Mouse (Mus musculus) midbrain, embryonic 15.5 days (tissue): ENCODE measurements around the gene Pusl1. TPM values are rescaled to one million over a fixed set of nuclear protein-coding genes. Genes with fewer than 3 reads are reported as not detected.

ENCODE experiments used
- ATAC-seq: fragments of 200-750 bp; cut with Nextera tagmentation; replicated peaks from 2 replicates; pipeline ENCODE4 v1.8.0; 2017; ENCODE audit warnings: moderate TSS enrichment
- H3K27ac ChIP-seq: fragments of 300-500 bp; sonication (generic); 2 replicates; pipeline ENCODE4 v1.5.1; 2015; ENCODE audit warnings: mild to moderate bottlenecking, inconsistent platforms
- H3K27me3 ChIP-seq: fragments of 300-500 bp; sonication (generic); replicated peaks from 2 replicates; pipeline ENCODE4 v1.6.1; 2015; ENCODE audit warnings: inconsistent platforms
- H3K36me3 ChIP-seq: fragments of 300-500 bp; sonication (generic); replicated peaks from 2 replicates; pipeline ENCODE4 v1.6.1; 2015; ENCODE audit warnings: inconsistent platforms
- H3K4me1 ChIP-seq: fragments of 300-500 bp; sonication (generic); 2 replicates; pipeline ENCODE4 v1.6.1; 2015; ENCODE audit warnings: inconsistent platforms
- H3K4me2 ChIP-seq: fragments of 300-500 bp; sonication (generic); 2 replicates; pipeline ENCODE4 v1.6.1; 2015; ENCODE audit warnings: inconsistent platforms, mild to moderate bottlenecking, moderate library complexity
- H3K4me3 ChIP-seq: fragments of 300-500 bp; sonication (generic); 2 replicates; pipeline ENCODE4 v1.5.1; 2015; ENCODE audit warnings: mild to moderate bottlenecking, inconsistent platforms
- H3K9ac ChIP-seq: fragments of 300-500 bp; sonication (generic); 2 replicates; pipeline ENCODE4 v1.6.1; 2015; ENCODE audit warnings: mild to moderate bottlenecking, inconsistent platforms
- H3K9me3 ChIP-seq: fragments of 300-500 bp; sonication (generic); 2 replicates; pipeline ENCODE4 v1.6.1; 2016; ENCODE audit warnings: inconsistent platforms
- WGBS: fragments of 180-500 bp; shearing (Covaris S2); methylation state at CpG from one replicate; pipeline ENCODE4 v1.1.7; 2015; ENCODE audit warnings: mixed read lengths; 5-methylcytosine and 5-hydroxymethylcytosine counted together
- polyA plus RNA-seq: library from polyadenylated mRNA; unstranded; fragments of >200 nt; fragmentation: Nextera tagmentation; extraction: Ambion mirVana; gene quantifications from 2 replicates; pipeline ENCODE4 v1.2.1, GENCODE M21; 2015

The Pusl1 gene
- polyA plus RNA-seq, 1 experiment from 2014 or later, result 60.1 TPM

DNA sequence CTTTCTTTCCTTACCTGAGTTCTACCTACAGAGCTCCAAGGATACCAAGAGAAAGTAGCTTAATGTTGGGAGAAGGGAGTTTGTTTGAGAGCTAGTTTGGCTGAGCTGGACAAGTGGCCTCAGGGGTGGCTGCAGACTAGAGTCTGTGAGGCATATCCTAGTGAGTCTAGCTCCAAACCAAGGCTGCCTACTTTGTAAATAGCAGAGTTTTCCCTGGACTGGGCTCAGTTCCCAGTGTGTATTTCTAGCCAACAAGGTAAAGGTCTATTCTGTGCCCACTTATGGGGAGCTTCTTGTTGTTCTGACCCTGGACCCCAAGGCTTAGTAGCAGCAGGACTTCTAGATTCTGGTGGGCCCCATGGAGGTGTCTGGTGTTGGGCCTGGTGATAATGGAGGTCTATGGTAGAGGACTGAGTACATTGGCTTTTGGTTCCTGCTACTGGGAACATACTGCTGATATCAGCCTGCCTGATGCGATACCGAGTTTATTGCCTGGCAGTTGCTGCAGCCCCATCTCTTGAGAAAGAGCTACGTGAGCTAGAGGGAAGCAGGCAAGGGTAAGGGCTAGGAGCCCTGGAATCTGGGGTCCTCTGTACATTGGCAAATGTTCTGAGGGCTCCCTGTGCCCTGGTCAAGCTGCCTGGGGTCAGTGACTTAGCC, 41.7 kb downstream of the Pusl1 start:
- no peak overlapping the region for H3K4me2 ChIP-seq
- no peak overlapping the region for H3K27ac ChIP-seq
- no peaks in the 10 kb centered on the region for H3K9me3 ChIP-seq
- H3K4me1 ChIP-seq, result peaks cover 54% of the 10 kb centered on the region
- peaks cover 9% of the 10 kb centered on the region; the same call in 1 of the 2 replicates for H3K36me3 ChIP-seq
- WGBS, result 95% methylated on average over 3 of the region's 3 CpGs
- H3K9ac ChIP-seq, result no peak overlapping the region
- ATAC-seq, result no peak
- no peak overlapping the region for H3K4me3 ChIP-seq
- H3K27me3 ChIP-seq, result no peaks in the 10 kb centered on the region

DNA sequence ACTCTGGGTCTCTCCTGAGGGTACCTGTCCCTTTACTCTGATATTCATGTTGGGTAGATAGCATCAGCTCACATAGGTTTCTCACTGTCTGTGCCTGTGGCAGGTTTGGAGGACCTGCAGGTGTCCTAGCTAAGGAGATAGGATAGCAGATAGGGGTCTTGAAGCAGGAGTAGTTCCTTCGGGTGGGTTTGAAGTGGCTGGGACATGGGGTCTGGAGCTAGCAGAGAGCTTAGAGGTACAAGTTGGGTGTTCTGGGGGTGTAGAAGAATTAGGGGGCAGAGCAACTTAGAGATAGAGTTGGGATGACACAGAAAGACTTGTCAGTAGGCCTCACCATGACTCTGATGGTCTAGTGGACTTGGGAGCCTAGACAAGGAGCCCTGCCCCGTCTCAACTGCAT, 42.2 kb downstream of the Pusl1 start:
- no peak for ATAC-seq
- no peaks in the 10 kb centered on the region for H3K27me3 ChIP-seq
- peaks cover 54% of the 10 kb centered on the region for H3K4me1 ChIP-seq
- peak overlapping the region; percentile 82; the same call in 1 of the 2 replicates for H3K4me2 ChIP-seq
- H3K36me3 ChIP-seq, result 0 out of 2 replicates have a peak, but pooled peaks cover 4% of the 10 kb centered on the region
- H3K9ac ChIP-seq, result no peak overlapping the region
- H3K9me3 ChIP-seq, result no peaks in the 10 kb centered on the region
- WGBS, result 92% methylated on average over 2 of the region's 2 CpGs
- H3K27ac ChIP-seq, result no peak overlapping the region
- peak overlapping the region; percentile 94; the same call in 1 of the 2 replicates for H3K4me3 ChIP-seq

DNA sequence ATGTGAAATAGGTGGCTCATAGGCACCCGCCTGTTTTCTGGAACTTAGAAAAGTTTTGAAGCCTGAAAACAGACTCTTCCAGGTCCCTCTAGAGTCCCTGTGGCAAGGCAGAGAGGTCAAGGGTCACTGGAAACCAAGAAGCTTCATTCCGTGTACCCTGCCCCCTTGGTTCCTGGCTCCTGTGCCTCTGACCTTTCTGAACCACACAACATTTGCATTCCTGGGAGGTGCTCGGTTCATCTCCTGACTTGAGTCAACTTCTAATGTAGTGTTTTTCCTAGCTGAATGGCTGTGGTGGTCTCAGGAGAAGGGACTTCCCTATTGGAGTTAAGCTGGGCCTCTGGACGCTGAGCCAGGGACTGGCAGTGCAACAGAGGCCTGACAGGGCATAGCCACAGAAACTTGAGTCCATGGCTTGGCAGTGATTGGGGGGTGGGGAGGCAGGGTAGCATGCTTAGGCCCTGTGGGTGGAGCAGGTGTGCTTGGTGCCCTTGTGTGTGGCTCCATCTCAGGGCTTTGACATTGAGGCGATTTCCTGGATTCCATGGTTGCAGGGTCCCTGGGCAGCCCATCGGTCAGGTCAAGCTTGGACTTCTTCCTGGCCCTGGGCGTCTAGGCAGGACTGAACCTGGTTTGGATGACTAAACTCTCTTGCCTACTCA, 43.0 kb downstream of the Pusl1 start:
- H3K36me3 ChIP-seq, result no peaks in the 10 kb centered on the region
- 52% methylated on average over 7 of the region's 7 CpGs for WGBS
- H3K4me3 ChIP-seq, result peak overlapping the region; percentile 94

DNA sequence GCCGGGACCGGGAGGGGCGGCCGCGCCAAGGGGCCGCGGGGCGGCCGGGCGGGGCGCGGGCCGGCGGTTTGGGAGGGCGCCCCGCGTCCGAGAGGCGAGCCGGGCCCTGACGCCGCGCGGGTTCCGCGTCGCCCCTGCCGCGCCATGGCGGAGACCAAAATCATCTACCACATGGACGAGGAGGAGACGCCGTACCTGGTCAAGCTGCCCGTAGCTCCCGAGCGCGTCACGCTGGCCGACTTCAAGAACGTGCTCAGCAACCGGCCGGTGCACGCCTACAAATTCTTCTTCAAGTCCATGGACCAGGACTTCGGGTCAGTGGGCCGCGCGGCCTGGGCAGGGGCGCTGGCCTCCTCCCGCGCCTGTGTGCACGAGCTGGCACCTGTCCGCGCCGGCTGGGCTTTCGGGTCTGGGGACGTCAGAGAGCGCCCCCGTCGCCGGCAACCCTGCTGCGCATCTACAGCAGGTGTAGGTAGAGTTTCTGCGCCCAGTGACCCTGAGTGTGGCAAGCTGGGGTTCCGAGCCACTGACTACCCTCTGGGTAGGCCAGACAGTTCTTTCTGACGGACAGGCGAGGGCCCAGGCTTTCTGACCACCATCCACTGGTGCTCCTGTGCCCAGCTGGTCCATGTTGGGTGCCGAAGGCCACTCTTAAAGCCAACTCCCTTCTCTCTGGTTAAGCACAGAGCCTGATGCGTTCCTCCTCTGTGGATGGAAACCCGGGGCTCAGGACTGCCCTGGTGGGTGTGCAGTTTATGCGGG, 43.8 kb downstream of the Pusl1 start:
- WGBS, result under 1% methylated on average over 61 of the region's 69 CpGs

More for the DNA sequence above, 43.0 kb downstream of the Pusl1 start:
- Histone ChIP-seq H3K4me2 (peak overlapping the region; percentile 82), H3K27me3 (no peaks in the 10 kb centered on the region), H3K9ac (peak overlapping the region; percentile 97), H3K4me1 (peaks cover 54% of the 10 kb centered on the region), H3K9me3 (no peaks in the 10 kb centered on the region), H3K27ac (no peak overlapping the region)
- ATAC-seq, result 0 out of 2 replicates have a peak, but pooled peaks have one; percentile 3

DNA sequence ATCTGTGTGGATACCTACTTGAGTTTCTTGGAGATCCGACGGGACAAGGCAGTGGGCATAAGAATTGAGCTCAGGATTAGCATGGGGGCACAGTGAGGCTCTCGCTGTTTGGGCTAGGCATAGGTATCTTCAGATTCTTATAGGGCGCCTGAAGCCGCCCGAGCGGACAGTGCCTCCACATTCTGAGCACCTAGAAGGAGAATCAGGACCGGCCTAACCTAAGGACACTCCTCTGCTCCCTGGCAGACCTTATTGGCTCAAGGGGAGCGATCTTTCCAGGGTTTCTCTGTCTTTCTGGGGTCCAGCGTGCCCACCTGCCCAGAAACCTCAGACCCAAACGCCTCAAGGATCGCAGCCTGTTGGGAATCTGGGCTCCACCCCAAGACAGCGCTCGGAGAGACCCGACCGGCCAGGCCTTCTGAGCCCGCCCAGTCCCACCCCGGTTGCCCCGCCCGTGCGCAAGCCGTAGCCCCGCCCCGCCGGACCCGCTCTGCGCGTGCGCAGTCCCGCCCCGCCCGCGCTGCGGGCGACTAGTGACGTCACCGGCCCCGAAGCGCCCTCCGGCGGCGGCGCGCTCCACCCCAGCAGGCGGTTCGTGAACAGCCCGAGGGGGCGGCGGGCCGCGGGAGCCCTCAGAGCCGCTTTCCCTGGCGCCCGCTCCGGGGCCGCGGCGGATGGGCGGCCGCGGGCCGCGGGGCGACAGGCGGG, 44.6 kb downstream of the Pusl1 start, which contains the start of gene Dvl1:
Dvl1 (plus strand) TSS at position 532 of the 708 bp plus-strand sequence.
- no peaks in the 10 kb centered on the region for H3K9me3 ChIP-seq
- no peaks in the 10 kb centered on the region for H3K36me3 ChIP-seq
- peak within 1 kb of the TSS; percentile 87 for H3K27ac ChIP-seq
- H3K9ac ChIP-seq, result peak within 1 kb of the TSS; percentile 97
- peak within 1 kb of the TSS; percentile 94 for H3K4me3 ChIP-seq
- H3K4me1 ChIP-seq, result peaks cover 53% of the 10 kb centered on the region
- WGBS, result 2% methylated on average over 65 of the region's 65 CpGs
- H3K27me3 ChIP-seq, result peaks cover 4% of the 10 kb centered on the region; the same call in 1 of the 2 replicates
- peak within 1 kb of the TSS; percentile 82 for H3K4me2 ChIP-seq
- ATAC-seq, result peak; percentile 87

More for the DNA sequence above, 43.8 kb downstream of the Pusl1 start:
- ATAC-seq, result peak; percentile 61
- peak overlapping the region; percentile 82 for H3K4me2 ChIP-seq
- H3K36me3 ChIP-seq, result no peaks in the 10 kb centered on the region
- H3K9ac ChIP-seq, result peak overlapping the region; percentile 97
- peak overlapping the region; percentile 94 for H3K4me3 ChIP-seq
- no peaks in the 10 kb centered on the region for H3K9me3 ChIP-seq
- H3K27me3 ChIP-seq, result 0 out of 2 replicates have a peak, but pooled peaks cover under 1% of the 10 kb centered on the region
- peaks cover 54% of the 10 kb centered on the region for H3K4me1 ChIP-seq
- H3K27ac ChIP-seq, result peak overlapping the region; percentile 85

DNA sequence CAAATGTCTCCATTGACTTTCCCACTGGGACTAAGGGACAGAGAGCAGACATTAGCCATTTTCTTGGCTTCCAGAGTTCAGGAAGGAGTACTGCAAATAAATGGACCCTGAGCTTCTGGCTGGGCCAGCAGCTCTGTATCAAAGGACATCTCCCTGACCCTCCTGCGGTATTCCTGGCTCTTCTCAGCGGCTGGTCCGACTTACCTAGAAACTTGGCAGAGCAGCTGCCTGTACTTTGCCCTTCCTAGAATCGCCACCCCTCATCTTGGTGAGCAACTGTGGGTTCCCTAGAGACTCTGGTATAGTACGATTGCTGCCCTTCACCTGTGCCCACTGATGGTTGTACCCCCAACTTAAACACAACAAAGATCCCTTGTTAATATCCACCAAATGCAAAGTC, 48.4 kb downstream of the Pusl1 start:
- no peak overlapping the region for H3K4me3 ChIP-seq
- H3K4me1 ChIP-seq, result peaks cover 31% of the 10 kb centered on the region
- no peaks in the 10 kb centered on the region for H3K9me3 ChIP-seq
- H3K9ac ChIP-seq, result no peak overlapping the region
- no peak for ATAC-seq
- H3K36me3 ChIP-seq, result no peaks in the 10 kb centered on the region
- WGBS, result 94% methylated on average over 5 of the region's 5 CpGs
- no peak overlapping the region for H3K27ac ChIP-seq
- H3K27me3 ChIP-seq, result peaks cover 22% of the 10 kb centered on the region
- H3K4me2 ChIP-seq, result no peak overlapping the region

DNA sequence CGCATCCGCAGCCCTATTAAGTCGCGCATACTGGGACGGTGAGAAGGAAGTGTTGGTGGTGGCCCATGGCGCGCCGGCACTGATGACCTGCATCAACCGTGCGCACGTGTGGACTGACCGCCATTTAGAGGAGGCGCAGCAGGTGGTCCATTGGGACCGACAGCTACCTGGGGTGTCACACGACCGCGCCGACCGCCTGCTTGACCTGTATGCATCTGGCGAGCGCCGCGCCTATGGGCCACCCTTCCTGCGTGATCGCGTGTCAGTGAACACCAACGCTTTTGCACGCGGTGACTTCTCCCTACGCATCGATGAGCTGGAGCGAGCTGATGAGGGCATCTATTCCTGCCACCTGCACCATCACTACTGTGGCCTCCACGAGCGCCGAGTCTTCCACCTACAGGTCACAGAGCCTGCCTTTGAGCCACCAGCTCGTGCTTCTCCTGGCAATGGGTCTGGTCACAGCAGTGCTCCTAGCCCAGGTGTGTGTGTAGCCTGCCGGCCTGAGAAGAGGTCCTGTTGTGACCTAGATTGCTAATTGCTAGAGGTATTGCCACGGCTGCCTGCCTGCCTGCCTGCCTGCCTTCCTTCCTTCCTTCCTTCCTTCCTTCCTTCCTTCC, 49.8 kb downstream of the Pusl1 start:
- Histone ChIP-seq H3K9me3 (no peaks in the 10 kb centered on the region), H3K4me2 (peak overlapping the region; percentile 44; the same call in 1 of the 2 replicates), H3K4me3 (peak overlapping the region; percentile 28; the same call in 1 of the 2 replicates), H3K27ac (no peak overlapping the region), H3K4me1 (peaks cover 24% of the 10 kb centered on the region), H3K36me3 (no peaks in the 10 kb centered on the region), H3K9ac (no peak overlapping the region), H3K27me3 (peaks cover 22% of the 10 kb centered on the region)
- WGBS, result 45% methylated on average over 38 of the region's 38 CpGs
- ATAC-seq, result no peak

DNA sequence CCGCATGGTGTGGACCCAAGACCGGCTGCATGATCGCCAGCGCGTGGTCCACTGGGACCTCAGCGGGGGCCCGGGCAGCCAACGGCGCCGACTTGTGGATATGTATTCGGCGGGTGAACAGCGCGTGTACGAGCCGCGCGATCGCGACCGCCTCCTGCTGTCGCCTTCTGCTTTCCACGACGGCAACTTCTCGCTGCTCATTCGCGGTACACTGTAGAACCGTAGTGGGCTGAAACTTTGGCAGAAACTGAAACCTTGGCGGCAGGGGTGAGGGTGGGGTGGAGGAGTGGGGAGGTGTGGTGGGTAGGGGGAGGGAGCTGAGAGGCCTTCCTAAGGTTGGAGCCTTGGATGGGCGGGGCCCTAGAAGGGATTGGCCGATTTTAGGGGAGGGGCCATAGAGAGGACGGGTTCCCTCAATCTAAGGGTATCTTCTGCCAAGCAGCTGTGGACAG, 50.6 kb downstream of the Pusl1 start:
- no peaks in the 10 kb centered on the region for H3K9me3 ChIP-seq

DNA sequence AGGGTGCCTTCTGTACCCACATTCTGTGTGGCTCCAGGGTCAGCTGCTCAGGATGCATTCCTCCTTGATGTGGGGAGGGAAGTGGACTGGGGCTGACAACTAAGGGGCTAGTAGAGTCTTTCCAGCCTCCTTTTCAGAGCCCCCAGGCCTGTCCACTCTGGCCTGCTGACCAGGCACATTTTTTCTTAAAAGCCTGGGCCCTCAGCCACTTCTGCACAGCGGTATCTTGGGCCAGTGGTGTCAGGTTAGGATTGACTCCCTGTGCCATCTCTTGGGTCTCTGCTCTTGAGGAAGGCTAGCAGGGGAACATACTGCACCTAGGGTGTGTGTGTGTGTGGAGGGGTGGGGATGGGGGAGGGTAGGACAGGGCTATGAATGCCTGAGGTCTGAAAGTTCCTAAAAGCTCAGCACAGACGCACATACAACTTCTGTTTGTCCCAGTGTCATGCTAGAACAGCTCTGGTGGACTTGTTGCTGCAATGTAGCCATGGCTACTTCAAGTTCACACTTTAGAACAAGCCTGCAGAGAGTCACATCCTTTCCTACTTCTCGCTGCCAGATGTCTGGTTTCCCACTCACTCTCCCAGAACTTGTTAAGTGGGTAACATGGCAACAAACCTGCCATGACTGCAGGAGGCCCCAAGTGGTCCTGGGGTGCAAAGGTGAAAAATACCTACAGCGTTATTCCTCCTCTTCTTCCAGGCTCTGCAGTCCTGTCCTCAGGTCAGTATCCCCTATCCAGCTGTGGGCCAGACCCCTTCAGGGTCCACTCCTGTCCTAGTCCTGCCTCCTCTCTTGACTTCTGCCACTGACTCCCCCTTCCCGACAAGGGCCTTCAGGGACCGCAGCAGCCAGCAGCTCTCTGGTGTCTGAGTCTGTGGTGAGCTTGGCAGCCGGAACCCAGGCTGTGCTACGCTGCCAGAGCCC, 51.2 kb downstream of the Pusl1 start:
- H3K9ac ChIP-seq, result no peak overlapping the region
- peak overlapping the region; percentile 17; the same call in 1 of the 2 replicates for H3K27ac ChIP-seq
- H3K4me2 ChIP-seq, result peak overlapping the region; percentile 44
- WGBS, result 8% methylated on average over 8 of the region's 8 CpGs
- peaks cover 14% of the 10 kb centered on the region; the same call in 1 of the 2 replicates for H3K4me1 ChIP-seq
- peak overlapping the region; percentile 28 for H3K4me3 ChIP-seq
- peaks cover 22% of the 10 kb centered on the region for H3K27me3 ChIP-seq
- no peaks in the 10 kb centered on the region for H3K9me3 ChIP-seq
- 0 out of 2 replicates have a peak, but pooled peaks have one; percentile 16 for ATAC-seq
- H3K36me3 ChIP-seq, result no peaks in the 10 kb centered on the region

More for the DNA sequence above, 50.6 kb downstream of the Pusl1 start:
- no peaks in the 10 kb centered on the region for H3K36me3 ChIP-seq
- no peak overlapping the region for H3K9ac ChIP-seq
- peak overlapping the region; percentile 28 for H3K4me3 ChIP-seq
- H3K27ac ChIP-seq, result no peak overlapping the region
- H3K4me1 ChIP-seq, result peaks cover 18% of the 10 kb centered on the region; the same call in 1 of the 2 replicates
- WGBS, result under 1% methylated on average over 32 of the region's 32 CpGs
- peak overlapping the region; percentile 44 for H3K4me2 ChIP-seq
- peaks cover 22% of the 10 kb centered on the region for H3K27me3 ChIP-seq
- ATAC-seq, result 0 out of 2 replicates have a peak, but pooled peaks have one; percentile 22

DNA sequence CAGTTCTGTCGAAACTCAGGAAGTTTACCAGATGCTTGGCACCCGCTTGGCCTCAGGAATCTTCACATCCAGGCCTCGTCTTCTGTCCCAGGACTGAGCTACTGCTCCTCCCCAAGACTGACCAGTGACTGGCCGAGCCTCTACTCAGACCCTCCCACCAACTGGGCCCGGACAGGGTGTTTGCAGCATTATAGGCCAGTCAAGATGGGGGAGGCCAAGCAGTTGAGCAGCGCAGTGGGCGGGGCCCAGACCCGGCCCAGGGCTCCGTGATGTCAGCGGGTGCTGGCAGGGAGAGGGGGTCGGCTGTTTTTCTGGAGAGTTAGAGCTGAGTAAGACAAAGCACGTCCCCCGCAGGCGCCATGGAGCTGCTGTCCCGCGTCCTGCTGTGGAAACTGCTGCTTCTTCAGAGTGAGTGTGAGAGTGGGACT, 52.1 kb downstream of the Pusl1 start, which contains the start of gene Mxra8:
Mxra8 (plus strand) TSS at position 198 of the 428 bp plus-strand sequence.
- Histone ChIP-seq H3K27me3 (peaks cover 22% of the 10 kb centered on the region), H3K4me1 (peaks cover 14% of the 10 kb centered on the region; the same call in 1 of the 2 replicates), H3K4me3 (peak within 1 kb of the TSS; percentile 20), H3K4me2 (peak within 1 kb of the TSS; percentile 44), H3K36me3 (no peaks in the 10 kb centered on the region), H3K27ac (peak within 1 kb of the TSS; percentile 17; the same call in 1 of the 2 replicates), H3K9ac (no peak within 1 kb of the TSS), H3K9me3 (no peaks in the 10 kb centered on the region)
- ATAC-seq, result peak; percentile 35; the same call in 1 of the 2 replicates
- 3% methylated on average over 16 of the region's 16 CpGs for WGBS
